Mouse (Mus musculus) granulocyte monocyte progenitor cell, adult 5-6 weeks (primary cell): Measurements from ENCODE around the gene Cyth1. TPM values are rescaled to one million over a fixed set of nuclear protein-coding genes. Genes with fewer than 3 reads are reported as not detected.

Experiments used
- ATAC-seq: replicated peaks from 2 replicates; pipeline ENCODE4 v1.8.0; 2016; ENCODE audit warnings: mild to moderate bottlenecking, moderate TSS enrichment, inconsistent platforms; ENCODE audit not compliant: poor library complexity, severe bottlenecking
- total RNA-seq, 2 experiments: library from RNA; stranded (forward) in 1 of 2; stranded (reverse) in 1 of 2; fragments of 200-712, 200-1000 nt in 1 of 2; fragments of >200 nt in 1 of 2; fragmentation: Nextera tagmentation in 1 of 2; gene quantifications; 2 replicates each; pipeline ENCODE4 v1.2.3; 2014 to 2017

Gene Cyth1
- total RNA-seq, 2 experiments from 2014 or later: 24.9 to 38.6 TPM

GRCm38 (mm10) chr11:118225056-118225836, 23.1 kb downstream of the Cyth1 start:
- ATAC-seq: no peak

- no peak for ATAC-seq
These were observed 24.9 kb downstream of the Cyth1 start for GRCm38 (mm10) chr11:118223416-118224067.

GRCm38 (mm10) chr11:118222917-118223316, 25.5 kb downstream of the Cyth1 start:
- no peak for ATAC-seq

GRCm38 (mm10) chr11:118222351-118222885, 26.0 kb downstream of the Cyth1 start:
- ATAC-seq: peak; percentile 41

- peak; percentile 67 for ATAC-seq
These were observed 27.7 kb downstream of the Cyth1 start for GRCm38 (mm10) chr11:118220561-118221262.

- ATAC-seq: no peak
These were observed 29.3 kb downstream of the Cyth1 start for GRCm38 (mm10) chr11:118219066-118219465.

- ATAC-seq: no peak
These were observed 31.9 kb downstream of the Cyth1 start for GRCm38 (mm10) chr11:118216468-118216867.

- no peak for ATAC-seq
These were observed 32.4 kb downstream of the Cyth1 start for GRCm38 (mm10) chr11:118215928-118216458.

GRCm38 (mm10) chr11:118212636-118213112, 35.7 kb downstream of the Cyth1 start:
- ATAC-seq: peak; percentile 65

- ATAC-seq: peak; percentile 73
These were observed 36.4 kb downstream of the Cyth1 start for GRCm38 (mm10) chr11:118211749-118212635.

GRCm38 (mm10) chr11:118210962-118211361, 37.4 kb downstream of the Cyth1 start:
- peak; percentile 10 for ATAC-seq

GRCm38 (mm10) chr11:118210116-118210515, 38.3 kb downstream of the Cyth1 start:
- no peak for ATAC-seq

GRCm38 (mm10) chr11:118209376-118209775, 39.0 kb downstream of the Cyth1 start:
- no peak for ATAC-seq

GRCm38 (mm10) chr11:118208672-118209272, 39.6 kb downstream of the Cyth1 start:
- ATAC-seq: no peak

- ATAC-seq: no peak
These were observed 40.9 kb downstream of the Cyth1 start for GRCm38 (mm10) chr11:118207424-118208033.

GRCm38 (mm10) chr11:118206267-118206666, 42.1 kb downstream of the Cyth1 start:
- no peak for ATAC-seq

GRCm38 (mm10) chr11:118203469-118203868, 44.9 kb downstream of the Cyth1 start:
- no peak for ATAC-seq

GRCm38 (mm10) chr11:118202410-118203233, 45.8 kb downstream of the Cyth1 start:
- peak; percentile 70 for ATAC-seq
